Mouse (Mus musculus) lung, postnatal 0 days (tissue): ENCODE results near the gene Flrt1.

Source experiments
- CTCF ChIP-seq: IDR thresholded peaks from 2 replicates; pipeline ENCODE4 v1.5.1; 2016; ENCODE audit warnings: antibody characterized with exemption, mild to moderate bottlenecking
- EP300 ChIP-seq: IDR thresholded peaks from 2 replicates; pipeline ENCODE4 v1.6.1; 2016; ENCODE audit warnings: antibody characterized with exemption, mild to moderate bottlenecking, control low read depth

DNA sequence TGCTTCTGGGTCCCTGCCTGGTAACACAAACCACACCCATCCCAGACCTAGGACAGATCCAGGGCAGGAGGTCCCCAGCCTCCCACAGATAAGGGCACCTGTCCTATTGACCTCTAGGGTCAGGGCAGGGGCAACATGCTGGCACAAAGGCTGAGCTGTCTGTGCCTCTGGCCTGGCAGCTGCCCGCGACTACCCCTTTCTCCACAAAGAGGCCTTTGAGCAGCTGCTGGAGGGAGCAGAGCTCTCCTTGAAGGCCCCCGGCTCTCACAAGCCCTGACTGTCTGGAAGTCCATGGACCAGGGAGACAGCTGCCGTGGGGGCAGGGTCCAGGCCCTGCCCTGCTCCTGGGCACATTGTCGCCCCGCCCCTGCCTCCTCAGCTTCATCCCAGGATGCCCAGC lies 49.7 kb upstream of the Flrt1 start:
- TF ChIP-seq CTCF, result no peak
- no peak for TF ChIP-seq EP300
